Mouse (Mus musculus): ENCODE data around the gene Pla2g4d.

DNA sequence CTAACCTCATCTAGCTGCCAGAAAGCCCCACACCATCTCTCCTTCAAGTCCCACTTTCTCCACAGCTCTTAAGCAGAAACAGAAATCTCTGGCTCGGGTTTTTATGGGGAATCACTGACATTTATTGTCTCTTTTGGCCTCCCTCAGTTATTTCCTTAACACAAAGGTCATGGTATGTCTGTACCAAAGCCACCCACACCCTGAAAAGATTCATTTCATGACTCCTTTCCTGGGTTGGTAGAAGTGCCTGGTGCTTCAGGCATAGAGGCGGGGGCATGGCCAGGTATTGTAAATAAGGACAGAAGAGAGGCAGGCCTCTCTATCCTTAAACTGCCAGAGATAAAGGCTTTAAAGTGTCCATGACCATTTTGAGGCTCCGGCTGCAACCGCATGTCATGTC is 25.5 kb upstream of the Pla2g4d start:
- TF ChIP-seq CTCF (IDR thresholded peaks at IDR 0.05; ENCODE audit: low read depth, low read length), result no peak
- TF ChIP-seq GATA1 (IDR thresholded peaks at IDR 0.05; ENCODE audit: borderline replicate concordance, low read length), result no peak
- no peak for TF ChIP-seq POLR2AphosphoS5 (IDR thresholded peaks at IDR 0.05; ENCODE audit: insufficient replicate concordance, low read depth, low read length)
- TF ChIP-seq TAL1 (conservative IDR thresholded peaks at IDR 0.05; ENCODE audit: low read depth, low read length), result no peak
